Mouse (Mus musculus) gonadal fat pad, adult 2 months (tissue): ENCODE data around the gene Efcab12. TPM values are rescaled to one million over a fixed set of nuclear protein-coding genes. Genes with fewer than 3 reads are reported as not detected.

ENCODE experiments used
- DNase-seq: peaks from one replicate; pipeline ENCODE4 v3.0.0-alpha.2; 2012; ENCODE audit warnings: low read depth
- polyA plus RNA-seq: library from polyadenylated mRNA; depleted of rRNA; stranded (reverse); fragments of >200 nt; gene quantifications from 2 replicates; pipeline ENCODE4 v1.2.3, GENCODE M21; 2012; rRNA removed

The Efcab12 gene
- polyA plus RNA-seq, 1 experiment, result 2.3 TPM

DNA sequence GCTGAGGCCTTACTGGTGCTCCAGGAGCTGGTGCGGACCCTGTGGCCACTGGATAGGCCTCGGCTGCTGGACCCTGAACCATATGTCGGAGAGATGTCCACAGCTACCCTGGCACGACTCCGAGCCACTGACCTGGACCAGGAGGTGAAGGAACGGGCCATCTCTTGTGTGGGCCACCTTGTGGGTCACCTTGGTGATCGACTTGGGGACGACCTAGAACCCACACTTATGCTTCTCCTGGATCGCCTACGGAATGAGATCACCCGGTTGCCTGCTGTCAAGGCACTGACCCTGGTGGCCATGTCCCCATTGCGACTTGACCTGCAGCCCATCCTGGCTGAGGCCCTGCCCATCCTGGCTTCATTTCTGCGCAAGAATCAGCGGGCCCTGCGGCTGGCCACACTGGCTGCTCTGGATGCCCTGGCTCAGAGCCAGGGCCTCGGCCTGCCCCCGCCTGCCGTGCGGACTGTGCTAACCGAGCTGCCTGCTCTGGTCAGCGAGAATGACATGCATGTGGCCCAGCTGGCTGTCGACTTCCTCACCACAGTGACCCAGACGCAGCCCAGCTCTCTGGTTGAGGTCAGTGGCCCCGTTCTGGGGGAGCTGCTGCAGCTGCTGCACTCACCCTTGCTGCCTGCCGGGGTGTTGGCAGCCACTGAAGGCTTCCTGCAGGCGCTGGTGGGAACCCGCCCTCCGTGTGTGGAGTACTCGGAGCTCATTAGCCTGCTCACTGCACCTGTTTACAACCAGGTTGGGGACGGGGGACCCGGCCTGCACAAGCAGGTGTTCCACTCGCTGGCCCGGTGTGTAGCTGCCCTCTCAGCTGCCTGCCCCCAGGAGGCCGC, 46.1 kb downstream of the Efcab12 start:
- DNase-seq, result no peak

GRCm38 (mm10) chr6:115791016-115791415, 47.2 kb downstream of the Efcab12 start:
- DNase-seq, result no peak

GRCm38 (mm10) chr6:115782781-115783180, 55.4 kb downstream of the Efcab12 start:
- DNase-seq, result no peak

DNA sequence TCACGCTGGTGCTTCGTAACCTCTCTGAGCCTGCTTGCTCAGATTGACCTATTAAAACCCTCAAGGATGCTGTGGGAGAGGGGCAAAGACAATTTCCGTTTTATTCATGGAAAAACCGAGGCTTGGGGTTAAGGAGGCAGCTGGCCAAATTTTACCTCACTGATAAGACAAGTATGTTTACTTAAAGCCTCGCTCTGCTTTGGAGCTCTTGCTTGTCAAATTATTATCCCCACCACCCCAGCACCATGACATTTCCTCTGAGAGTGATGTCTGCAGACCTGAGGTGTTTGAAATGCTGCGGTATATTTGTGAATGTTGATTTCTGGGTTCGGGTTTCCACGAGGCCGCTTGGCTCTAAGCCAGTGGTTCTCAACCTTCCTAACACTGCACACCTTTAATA, 61.8 kb downstream of the Efcab12 start:
- DNase-seq, result no peak

- DNase-seq, result no peak
These were observed 62.4 kb downstream of the Efcab12 start for GRCm38 (mm10) chr6:115775838-115776237.

DNA sequence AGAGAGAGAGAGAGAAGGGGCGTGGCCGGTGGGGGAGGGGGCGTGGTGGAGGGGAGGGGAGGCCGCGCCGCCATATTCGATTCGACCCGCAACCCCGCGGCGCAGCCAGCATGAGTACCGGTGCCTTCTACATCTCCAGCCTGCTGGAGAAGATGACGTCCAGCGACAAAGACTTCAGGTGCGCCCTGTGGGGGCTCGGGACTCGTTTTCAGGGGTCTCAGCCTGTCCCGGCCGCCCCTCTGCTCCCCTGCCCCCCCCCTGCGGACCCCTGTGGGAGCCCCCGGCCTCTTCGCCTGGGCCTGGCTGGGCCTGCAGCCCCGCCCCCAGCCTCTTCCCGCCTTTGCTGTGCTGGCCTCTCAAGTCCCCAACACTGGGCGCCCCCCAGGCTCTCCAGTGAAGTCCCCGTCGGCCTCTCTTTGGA, 63.7 kb downstream of the Efcab12 start, which contains the start of gene Cand2:
Gene Cand2, plus strand, starts transcription at position 38 of the 421 bp plus-strand sequence.
- DNase-seq, result no peak

- DNase-seq, result no peak
These were observed 64.2 kb downstream of the Efcab12 start for GRCm38 (mm10) chr6:115773966-115774413.

DNA sequence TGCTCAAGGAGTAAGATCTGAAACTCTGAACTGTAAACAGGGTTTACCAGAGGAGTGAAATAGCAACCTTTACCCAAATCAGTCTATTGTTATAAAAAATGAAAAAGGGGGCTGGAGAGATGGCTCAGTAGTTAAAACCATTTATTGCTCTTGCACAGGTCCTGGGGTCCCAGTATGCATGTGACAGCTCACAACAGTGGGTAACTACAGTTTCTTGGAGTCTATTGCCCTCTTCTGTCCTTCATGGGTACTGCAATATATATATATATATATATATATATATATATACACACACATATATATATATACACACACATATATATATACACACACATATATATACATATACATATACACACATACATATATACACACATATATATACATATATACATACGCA, 65.6 kb downstream of the Efcab12 start:
- no peak for DNase-seq

DNA sequence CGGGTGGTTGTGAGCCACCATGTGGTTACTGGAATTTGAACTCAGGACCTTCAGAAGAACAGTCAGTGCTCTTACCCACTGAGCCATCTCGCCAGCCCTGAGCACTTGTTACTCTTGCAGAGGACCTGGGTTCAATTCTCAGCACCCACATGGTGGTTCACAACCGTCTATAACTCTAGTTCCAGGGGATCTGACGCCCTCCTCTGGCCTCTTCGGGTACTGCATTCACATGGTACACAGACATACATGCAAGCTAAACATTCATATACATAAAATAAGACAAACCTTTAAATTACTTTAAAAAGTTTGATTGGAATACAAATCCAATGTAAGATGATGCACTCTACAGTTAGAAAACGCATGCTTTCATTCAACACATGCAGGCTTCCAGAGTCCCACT, 66.0 kb downstream of the Efcab12 start:
- DNase-seq, result no peak

- DNase-seq, result no peak
These were observed 67.4 kb downstream of the Efcab12 start for GRCm38 (mm10) chr6:115770852-115771251.

DNA sequence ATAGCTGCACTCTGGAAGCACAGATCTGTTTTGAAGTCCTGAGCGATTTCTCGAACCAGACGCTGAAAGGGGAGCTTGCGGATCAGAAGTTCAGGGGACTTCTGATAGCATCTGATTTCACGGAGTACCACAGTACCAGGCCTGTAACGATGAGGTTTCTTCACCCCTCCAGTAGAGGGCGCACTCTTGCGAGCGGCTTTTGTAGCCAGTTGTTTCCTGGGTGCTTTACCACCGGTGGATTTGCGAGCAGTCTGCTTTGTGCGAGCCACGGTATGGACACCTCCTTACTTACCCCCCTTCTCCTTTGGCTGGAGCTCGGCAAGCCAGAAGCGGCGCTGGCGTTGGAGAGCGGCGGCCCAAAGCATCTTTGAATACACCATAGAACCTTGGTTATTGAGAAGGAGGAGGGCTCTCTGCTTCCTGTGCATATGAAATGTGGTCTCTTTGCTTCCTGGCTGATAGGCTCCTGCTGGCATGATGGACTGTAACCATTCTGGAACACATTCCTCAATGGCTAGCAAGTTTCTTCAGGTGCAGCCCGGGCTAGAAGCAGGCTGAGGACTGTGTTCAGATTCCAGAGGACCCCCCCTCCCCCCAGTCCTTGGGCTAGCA, 68.0 kb downstream of the Efcab12 start:
- DNase-seq, result no peak

GRCm38 (mm10) chr6:115768207-115768606, 70.0 kb downstream of the Efcab12 start:
- no peak for DNase-seq

DNA sequence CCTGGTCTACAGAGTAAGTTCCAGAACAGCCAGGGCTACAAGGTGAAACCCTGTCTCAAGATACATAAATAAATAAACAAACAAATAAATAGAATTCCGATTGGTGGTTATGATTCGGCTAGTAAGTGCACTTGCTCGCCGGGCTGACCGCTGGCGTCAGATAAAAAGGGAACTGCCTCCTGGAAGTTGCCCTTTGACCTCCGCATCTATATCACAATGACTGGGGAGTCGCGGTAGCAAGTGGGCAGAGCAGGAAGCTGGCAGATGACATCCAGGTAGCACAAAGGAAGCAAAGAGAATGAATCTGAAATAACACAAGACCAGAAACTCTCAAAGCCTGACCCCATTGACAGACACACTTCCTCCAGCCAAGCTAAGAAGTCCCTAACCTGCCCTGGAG, 70.9 kb downstream of the Efcab12 start:
- no peak for DNase-seq

- DNase-seq, result no peak
These were observed 74.0 kb downstream of the Efcab12 start for GRCm38 (mm10) chr6:115764179-115764578.

GRCm38 (mm10) chr6:115761995-115762756, 76.0 kb downstream of the Efcab12 start, which contains the start of gene Tmem40:
TSS of gene Tmem40 (minus strand) at chr6:115762410.
- no peak for DNase-seq

DNA sequence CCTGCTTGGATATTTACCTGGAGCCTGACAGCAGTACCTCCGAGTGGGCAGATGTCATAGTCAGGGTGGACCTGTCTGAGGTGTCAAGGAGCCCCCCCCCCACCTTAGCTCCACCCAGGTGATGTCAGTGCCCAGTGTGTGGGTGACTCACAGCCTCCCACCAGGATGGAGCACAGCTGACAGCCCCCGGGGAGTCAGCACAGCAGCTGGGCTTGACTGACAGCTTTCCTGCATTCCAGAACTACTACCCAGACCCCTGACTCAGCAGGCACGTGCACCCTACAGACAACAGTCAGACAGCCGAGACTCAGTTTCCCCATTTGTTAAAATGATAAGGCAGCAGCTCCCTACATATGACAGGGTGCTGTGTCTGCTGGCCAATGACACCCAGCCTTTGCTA, 77.2 kb downstream of the Efcab12 start:
- no peak for DNase-seq

Other genes with a start within 250 kb of the Efcab12 start
- gene Mkrn2os, start 245.8 kb downstream of the Efcab12 start, polyA plus RNA-seq, result 2.4 and 3.0 TPM in 2 replicates
- 86.8 and 111 TPM in 2 replicates for gene Mkrn2, start 236.5 kb downstream of the Efcab12 start, polyA plus RNA-seq
- 112 and 130 TPM in 2 replicates for gene Raf1, start 161.8 kb downstream of the Efcab12 start, polyA plus RNA-seq
- 3.2 and 5.8 TPM in 2 replicates for gene Tmem40, start 76.0 kb downstream of the Efcab12 start, polyA plus RNA-seq
- 6.7 and 10.1 TPM in 2 replicates for gene Cand2, start 63.9 kb downstream of the Efcab12 start, polyA plus RNA-seq
- 938 and 1,112 TPM in 2 replicates for gene Rpl32, start 29.7 kb downstream of the Efcab12 start, polyA plus RNA-seq
- 2.3 and 2.6 TPM in 2 replicates for gene Mbd4, start 15.0 kb upstream of the Efcab12 start, polyA plus RNA-seq
- 15.1 and 16.3 TPM in 2 replicates for gene Ift122, start 15.1 kb upstream of the Efcab12 start, polyA plus RNA-seq
- gene Rho, start 93.3 kb upstream of the Efcab12 start, polyA plus RNA-seq, result 0.76 and 1.2 TPM in 2 replicates
- gene H1foo, start 106.5 kb upstream of the Efcab12 start, polyA plus RNA-seq, result 0.15 TPM in 1 of 2 replicates, not detected in the other
- 69.7 and 80.8 TPM in 2 replicates for gene Plxnd1, start 156.6 kb upstream of the Efcab12 start, polyA plus RNA-seq